Mouse (Mus musculus) testis, postnatal 10 days (tissue): Measurements from ENCODE around the gene Pdik1l.

ENCODE experiments used
- DNase-seq: peaks from one replicate; pipeline ENCODE4 v3.0.0; 2021; ENCODE audit warnings: low spot score

The Pdik1l gene

GRCm38 (mm10) chr4:134287575-134288025 lies at the start of gene Pdik1l:
Gene Pdik1l (minus strand): TSS chr4:134287895.
- peak; percentile 81 for DNase-seq

DNA sequence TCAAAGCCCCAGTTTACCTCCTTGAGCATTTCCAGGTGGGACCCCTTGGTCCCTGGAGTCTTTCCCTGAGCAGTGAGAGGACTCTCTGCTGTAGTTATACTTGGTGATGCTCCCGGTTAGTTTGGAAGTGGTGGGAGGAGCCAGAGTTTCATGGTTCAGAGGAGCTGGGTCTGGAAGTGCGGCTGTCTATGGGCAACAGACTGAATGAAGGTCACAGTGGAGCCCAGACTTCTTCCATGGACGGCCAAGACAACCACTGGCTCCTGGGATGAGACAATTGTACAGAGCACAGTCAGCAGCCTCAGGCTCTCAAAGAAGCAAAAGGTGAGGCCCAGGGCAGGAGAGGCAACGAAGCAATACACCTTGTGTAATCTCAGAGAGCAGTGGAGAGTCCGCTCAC lies 42.6 kb upstream of the Pdik1l start:
- no peak for DNase-seq

DNA sequence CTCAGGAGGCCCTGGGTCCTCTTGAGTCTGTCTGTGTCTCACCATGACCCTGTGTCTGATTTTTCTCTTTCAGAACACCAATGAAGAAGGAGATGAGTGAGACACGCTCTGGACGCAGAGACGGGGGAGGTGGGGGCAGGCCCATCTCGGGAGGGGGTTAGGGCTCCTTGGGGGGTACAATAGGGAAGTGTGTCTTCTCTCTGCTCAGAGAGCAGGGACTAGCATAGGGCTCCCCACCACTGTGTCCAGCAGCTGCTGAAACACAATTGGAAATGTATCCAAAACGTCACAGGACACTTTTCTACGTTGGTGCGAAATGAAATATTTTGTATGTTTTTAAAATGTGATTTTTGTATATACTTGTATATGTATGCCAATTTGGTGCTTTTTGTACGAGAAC lies 41.1 kb upstream of the Pdik1l start:
- no peak for DNase-seq

GRCm38 (mm10) chr4:134328151-134328550 lies 40.5 kb upstream of the Pdik1l start:
- no peak for DNase-seq

GRCm38 (mm10) chr4:134326859-134327530 lies 39.3 kb upstream of the Pdik1l start:
- no peak for DNase-seq

- no peak for DNase-seq
Measured at GRCm38 (mm10) chr4:134324655-134325054, 37.0 kb upstream of the Pdik1l start.

DNA sequence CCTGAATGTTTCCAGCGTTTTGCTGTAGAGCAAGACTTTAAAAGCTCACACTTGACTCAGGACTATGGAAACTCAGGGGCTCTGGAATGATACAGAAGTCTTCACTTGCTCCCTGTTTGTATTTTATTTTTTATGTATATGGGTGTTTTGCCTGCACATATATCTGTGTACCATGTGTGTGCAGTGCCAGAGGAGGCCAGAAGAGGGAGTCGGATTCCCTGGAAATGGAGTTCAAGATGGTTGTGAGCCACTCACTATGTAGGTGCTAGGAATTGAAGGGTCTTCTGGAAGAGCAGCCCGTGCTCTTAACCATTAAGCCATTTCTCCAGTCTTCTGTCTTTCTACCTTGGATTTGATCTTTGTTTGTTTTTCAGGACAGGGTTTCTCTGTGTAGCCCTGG lies 33.8 kb upstream of the Pdik1l start:
- DNase-seq = no peak

DNA sequence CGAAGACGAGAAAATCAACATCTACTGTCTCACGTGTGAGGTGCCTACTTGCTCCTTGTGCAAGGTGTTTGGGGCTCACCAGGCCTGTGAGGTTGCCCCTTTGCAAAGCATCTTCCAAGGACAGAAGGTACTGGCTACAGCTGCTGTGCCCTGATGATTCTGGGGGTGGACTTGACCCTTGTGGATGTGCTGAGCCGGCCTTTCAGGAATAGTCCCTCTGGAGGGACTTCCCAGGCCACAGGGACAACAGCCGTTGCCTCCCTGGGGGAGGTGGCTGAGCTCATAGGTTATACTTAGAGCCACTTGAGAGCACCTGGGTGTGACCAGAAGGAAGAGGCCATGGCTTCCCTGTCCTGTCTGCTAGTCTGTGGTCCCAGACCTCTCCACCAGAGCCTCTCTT lies 32.0 kb upstream of the Pdik1l start:
- DNase-seq = no peak

DNA sequence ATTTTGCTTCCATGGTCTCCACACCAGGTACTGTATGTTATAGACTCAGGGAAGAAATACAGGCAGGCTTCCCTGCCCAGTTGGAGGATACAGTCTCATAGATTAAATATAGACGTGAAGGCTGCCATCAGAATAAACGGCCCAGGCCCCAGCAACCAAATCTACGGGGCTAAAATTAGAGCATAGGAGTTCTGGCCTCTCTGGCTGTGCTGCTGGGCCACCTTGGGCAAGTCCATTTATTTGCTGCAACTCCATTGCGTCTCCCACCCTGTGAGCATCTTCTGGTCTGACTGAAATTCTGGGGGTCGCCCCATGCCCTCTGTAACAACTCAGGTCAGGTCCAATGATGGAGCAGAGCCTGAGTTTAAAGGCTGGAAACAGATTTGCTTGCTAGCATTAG lies 31.4 kb upstream of the Pdik1l start:
- DNase-seq = no peak

DNA sequence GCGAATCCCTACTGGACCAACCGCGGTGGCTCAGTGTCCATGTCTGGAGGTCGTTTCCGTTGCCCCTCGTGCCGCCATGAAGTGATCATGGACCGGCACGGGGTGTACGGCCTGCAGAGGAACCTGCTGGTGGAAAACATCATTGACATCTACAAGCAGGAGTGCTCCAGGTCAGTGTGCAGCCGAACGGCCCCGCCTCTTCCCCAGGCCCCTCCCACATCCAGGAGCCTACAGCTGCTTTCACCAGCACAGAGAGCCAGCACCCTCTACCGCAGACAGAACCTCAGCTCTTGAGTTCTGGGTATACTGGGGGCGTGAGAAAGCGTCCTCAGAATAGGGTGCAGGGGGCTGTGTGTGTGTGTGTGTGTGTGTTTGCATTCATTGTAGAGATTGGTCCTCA lies 28.7 kb upstream of the Pdik1l start:
- no peak for DNase-seq

GRCm38 (mm10) chr4:134315470-134315869 lies 27.8 kb upstream of the Pdik1l start:
- DNase-seq = no peak

DNA sequence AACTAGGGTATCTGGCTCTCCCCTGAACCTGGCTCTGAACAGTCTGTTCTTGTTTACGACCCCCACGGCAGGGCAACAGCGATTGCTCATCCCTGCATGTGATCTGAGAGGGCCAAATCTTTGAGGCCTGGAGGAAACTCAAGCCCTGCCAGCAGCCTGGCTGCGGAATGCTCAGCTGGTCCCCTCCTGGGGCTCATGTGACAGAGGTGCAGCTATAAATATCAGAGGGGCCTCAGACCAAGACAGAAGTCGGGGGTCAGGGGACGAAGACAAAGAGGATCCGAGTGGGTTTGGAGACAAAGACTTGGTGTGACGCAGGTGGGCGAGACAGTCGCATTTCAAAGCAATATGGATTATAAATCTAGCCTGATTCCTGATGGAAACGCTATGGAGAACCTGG lies 27.2 kb upstream of the Pdik1l start, which contains the start of gene Trim63:
Gene Trim63 (plus strand): TSS at position 245 of the 400 bp plus-strand sequence.
- DNase-seq = no peak

- DNase-seq = no peak
Measured at GRCm38 (mm10) chr4:134314081-134314655, 26.5 kb upstream of the Pdik1l start.

- DNase-seq = peak; percentile 73
Measured at GRCm38 (mm10) chr4:134312901-134313300, 25.2 kb upstream of the Pdik1l start.

- no peak for DNase-seq
Measured at GRCm38 (mm10) chr4:134312341-134312740, 24.6 kb upstream of the Pdik1l start.

GRCm38 (mm10) chr4:134311784-134312183 lies 24.1 kb upstream of the Pdik1l start:
- no peak for DNase-seq

- no peak for DNase-seq
Measured at GRCm38 (mm10) chr4:134310656-134311055, 23.0 kb upstream of the Pdik1l start.

DNA sequence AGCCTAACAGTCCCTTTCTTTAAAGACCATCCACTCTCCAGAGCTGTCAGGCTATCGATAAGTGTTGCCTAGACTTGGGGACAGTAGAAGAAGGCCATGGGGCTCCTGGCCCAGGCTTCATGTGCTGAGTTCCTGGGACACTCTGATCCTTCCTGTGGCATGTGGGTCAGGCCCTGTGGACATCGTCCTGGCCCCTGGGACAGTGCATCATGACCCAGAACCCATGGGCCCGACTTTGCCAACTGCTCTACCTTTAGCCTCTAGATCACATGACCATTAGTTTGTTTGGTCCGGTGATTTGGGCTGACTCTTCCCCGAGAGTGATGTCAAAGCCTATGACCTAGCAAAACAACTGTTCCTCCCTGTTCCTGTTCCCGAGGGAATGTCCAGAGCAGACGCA lies 22.4 kb upstream of the Pdik1l start:
- DNase-seq = no peak

DNA sequence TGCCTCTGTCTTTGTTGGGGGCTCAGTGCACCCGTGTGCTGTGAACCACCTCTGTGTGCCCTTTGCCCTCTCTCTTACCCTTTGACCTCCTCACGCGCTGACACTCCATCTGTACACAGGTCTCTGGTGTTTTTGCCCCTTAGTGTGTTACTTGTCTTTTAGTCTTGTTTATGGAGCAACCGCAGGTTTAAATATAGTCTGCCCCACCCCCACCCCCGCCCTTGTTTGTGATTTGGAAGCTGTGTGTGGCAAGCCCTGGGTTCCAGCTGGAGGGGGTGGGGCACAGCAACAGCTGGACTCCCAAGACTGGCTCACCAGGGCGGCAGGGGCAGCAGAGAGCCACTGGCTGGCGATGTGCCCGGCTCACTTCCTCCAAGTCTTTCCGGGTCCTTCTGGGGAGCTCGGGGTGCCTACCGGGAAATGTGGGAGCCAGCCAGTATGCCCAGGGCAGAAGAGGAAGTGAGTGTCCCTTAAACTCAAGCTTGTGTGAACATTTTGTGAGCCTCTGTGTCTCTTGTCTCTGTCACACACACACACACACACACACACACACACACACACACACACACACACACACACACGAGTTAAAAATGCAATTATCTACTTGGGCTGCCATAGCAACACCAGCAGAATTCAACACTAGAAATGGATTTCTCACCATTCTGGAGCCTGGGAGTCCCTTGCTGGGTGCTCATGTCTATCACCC lies 19.8 kb upstream of the Pdik1l start:
- DNase-seq = peak; percentile 84

GRCm38 (mm10) chr4:134306963-134307362 lies 19.3 kb upstream of the Pdik1l start:
- DNase-seq = no peak

GRCm38 (mm10) chr4:134302084-134302483 lies 14.4 kb upstream of the Pdik1l start:
- no peak for DNase-seq

- peak; percentile 38 for DNase-seq
Measured at GRCm38 (mm10) chr4:134300316-134300715, 12.6 kb upstream of the Pdik1l start.

DNA sequence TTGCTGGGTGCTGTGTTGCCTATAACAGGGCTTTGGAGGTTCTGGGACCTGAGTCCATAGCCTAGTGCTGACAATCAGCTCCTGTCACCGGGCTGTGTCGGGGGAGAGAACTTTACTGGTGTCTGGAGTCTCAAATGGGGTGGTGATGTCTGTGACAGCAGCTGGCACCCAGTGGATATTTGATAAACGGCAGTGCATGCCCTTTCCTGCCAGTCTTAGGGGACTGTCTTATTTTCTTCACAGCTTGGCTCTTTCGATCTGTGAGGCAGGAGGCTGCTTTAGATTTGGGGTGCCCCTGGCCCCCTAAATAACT lies 11.8 kb upstream of the Pdik1l start:
- DNase-seq = no peak
